Mouse (Mus musculus) erythroblast, embryonic 14.5 days (primary cell): Measurements from ENCODE around the gene Wdr90.

Experiments
- GATA1 ChIP-seq: IDR thresholded peaks from 2 replicates; pipeline ENCODE4 v1.6.1; 2012; ENCODE audit warnings: low read length, inconsistent platforms, mixed read lengths
- TAL1 ChIP-seq: IDR thresholded peaks from 3 replicates; pipeline ENCODE4 v1.6.1; 2012; ENCODE audit warnings: low read length, inconsistent platforms, mixed read lengths

GRCm38 (mm10) chr17:25874148-25874720, 12.9 kb upstream of the Wdr90 start:
- TF ChIP-seq GATA1 (no peak), TAL1 (no peak)
